Mouse (Mus musculus): ENCODE measurements around the gene Tspan4. TPM values are rescaled to one million over a fixed set of nuclear protein-coding genes. Genes with fewer than 3 reads are reported as not detected.
"Not testable (repeated sequence)": the region's sequence is repeated elsewhere in the genome, so short reads cannot be mapped to it uniquely, and the experiment has no call there.

The Tspan4 gene
- polyA plus RNA-seq, 2 experiments from 2014 or later = 1.3 to 1.5 TPM

DNA sequence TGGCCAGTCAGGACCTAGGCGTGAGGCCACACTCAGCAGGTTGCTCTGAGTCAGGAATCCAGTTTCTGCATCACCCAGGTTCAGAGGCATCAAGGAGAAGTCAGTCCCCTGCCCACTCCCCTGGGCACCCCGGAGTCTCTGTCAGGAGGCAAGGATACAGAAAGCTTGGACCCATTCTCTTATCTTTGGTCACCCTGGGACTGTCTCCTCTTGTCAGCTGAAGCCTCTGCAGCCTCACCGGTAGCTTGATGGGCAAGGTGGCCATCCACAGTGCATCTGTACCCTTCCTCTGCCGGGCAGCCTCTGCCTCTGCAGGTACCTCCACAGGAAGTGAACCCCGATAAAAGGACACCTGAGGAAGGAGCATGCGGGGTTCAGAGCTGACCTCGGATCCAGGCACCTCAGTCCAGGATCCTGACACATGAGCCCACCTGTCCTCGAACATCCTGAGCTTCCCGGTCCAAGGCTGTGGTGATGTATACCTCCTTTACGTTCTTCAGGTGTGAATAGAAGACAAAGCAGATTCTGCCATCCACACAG lies 35.8 kb upstream of the Tspan4 start:
- no peak for ATAC-seq

- no peak for ATAC-seq
These were observed 35.2 kb upstream of the Tspan4 start for GRCm38 (mm10) chr7:141439811-141440210.

DNA sequence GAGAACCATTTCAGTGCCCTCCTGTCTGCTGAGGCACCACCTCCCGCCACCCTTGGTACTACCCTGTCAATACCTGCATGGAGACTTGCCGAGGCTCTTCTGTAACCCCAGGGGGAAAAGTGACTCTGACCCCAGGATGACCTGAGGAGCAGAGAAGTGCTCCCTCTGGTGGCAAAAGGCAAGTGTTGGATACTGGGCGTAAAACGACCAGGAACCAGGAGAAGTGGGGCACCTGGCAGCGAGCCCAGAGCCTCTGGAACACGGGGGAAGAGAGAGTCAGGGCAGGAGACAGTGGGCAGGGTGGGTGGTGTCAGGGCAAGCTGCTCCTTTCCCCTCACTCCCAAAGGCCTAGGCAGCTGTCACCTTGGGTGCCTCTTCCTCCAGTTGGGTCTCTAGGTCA lies 34.4 kb upstream of the Tspan4 start:
- no peak for ATAC-seq

DNA sequence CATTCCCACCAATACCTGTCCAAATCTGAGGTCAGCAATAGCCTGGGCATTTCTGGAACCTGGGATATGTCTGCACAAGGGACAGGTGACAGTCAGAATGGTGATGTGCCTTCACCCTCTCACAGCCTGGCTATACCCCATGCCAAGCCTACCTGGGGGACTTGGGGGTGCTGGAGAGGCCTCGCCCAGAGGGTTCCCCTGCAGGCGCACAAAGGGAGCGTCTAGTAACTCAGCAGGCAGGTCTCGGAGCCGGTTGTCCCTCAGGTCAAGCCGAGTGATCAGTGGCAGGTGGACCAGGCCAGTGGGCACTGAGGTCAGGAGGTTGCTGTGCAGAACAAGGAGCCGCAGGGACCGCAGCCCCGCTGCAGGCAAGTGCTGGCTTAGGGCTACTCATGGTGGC lies 33.6 kb upstream of the Tspan4 start:
- ATAC-seq = no peak

- no peak for ATAC-seq
These were observed 32.8 kb upstream of the Tspan4 start for GRCm38 (mm10) chr7:141442199-141442598.

- no peak for ATAC-seq
These were observed 31.8 kb upstream of the Tspan4 start for GRCm38 (mm10) chr7:141443081-141443821.

DNA sequence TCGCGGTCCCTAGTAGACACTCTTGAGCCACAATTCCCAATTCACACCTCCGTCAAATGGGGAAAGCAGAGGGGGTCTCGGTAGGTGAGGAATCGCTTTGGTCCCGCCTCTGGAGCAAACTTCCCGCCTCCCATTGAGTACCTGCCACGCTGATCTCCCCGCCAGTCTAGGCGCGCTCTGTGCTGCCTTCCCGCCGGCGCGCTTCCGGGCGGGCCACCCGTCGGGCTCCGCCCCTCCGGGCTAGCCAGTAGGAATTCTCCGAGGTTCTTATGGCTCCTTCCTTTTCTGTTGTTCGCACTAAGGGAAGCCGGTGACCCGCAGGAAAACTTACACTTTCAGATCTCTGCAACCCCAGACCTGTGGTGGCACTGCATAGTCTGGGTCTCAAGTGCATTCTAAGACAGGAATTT lies 31.2 kb upstream of the Tspan4 start, which contains the start of gene Pidd1:
TSS of gene Pidd1 (minus strand) at position 198 of the 410 bp plus-strand sequence.
- ATAC-seq = peak; percentile 47

- not testable (repeated sequence) for ATAC-seq
These were observed 28.7 kb upstream of the Tspan4 start for GRCm38 (mm10) chr7:141446374-141446773.

DNA sequence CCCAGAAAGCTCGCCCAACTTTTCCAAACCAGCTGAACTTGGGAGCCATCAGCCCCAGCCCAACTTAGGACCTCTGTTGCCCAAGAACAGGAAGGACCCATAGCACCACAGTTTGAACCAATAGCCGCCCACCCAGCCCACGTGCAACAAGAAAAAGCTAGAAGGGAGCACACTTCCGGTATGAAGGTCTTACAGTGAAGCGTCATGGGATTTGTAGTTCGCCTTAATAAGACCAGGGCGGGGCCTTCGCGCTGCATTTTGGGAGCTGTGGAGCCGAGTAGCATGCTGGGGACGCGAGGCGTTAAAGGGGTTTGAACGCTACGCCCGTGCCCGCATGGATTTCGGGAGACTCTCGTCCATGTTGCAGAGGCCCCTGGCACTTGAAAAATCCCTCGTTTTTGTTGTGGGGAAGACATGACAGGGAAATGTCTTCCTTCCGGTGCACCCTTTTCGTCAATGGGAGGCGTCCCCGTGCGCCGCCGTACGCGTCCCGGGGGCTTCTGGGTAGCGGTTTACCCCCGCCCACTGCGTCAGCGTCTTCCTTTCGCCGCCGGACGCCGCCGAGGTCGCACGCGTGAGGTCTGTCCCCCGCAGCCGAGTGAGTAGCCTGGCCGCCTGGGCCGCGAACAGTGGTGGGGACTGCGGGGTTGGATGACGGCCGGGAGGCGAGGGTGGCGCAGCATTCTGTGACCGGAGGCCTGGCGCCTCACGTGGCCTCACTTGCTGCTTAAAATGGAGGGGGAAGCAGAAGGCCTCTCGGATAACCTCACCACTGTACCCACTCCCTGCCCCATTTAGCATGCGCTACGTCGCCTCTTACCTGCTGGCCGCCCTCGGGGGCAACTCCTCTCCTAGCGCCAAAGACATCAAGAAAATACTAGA lies 27.7 kb upstream of the Tspan4 start, which contains the start of gene Rplp2:
TSS of gene Rplp2 (plus strand) at position 261 of the 882 bp plus-strand sequence.
- ATAC-seq = peak; percentile 89

- ATAC-seq = no peak
These were observed 23.1 kb upstream of the Tspan4 start for GRCm38 (mm10) chr7:141451928-141452327.

DNA sequence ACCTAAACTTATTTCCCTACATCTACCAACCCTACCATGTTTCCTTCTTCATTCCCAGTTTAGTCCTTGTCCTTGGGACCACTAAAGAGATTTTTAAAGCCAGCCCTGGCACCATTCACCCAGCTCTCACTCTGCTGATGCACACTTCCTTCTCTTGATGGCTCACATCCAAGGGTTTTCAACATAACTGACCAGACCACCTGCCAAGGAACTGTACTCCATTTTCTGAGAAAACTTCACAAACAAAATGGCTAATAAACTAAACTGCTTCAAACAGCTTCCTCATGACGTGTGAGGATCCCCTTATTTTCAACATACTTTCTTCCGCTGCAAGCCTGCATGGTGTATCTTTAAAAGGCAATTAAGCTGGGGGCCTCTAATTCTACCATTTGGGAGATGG lies 21.4 kb upstream of the Tspan4 start:
- no peak for ATAC-seq

GRCm38 (mm10) chr7:141454967-141455551 lies 20.0 kb upstream of the Tspan4 start, which contains the start of gene Pnpla2:
Pnpla2 (plus strand) TSS chr7:141455198.
- ATAC-seq = peak; percentile 87

DNA sequence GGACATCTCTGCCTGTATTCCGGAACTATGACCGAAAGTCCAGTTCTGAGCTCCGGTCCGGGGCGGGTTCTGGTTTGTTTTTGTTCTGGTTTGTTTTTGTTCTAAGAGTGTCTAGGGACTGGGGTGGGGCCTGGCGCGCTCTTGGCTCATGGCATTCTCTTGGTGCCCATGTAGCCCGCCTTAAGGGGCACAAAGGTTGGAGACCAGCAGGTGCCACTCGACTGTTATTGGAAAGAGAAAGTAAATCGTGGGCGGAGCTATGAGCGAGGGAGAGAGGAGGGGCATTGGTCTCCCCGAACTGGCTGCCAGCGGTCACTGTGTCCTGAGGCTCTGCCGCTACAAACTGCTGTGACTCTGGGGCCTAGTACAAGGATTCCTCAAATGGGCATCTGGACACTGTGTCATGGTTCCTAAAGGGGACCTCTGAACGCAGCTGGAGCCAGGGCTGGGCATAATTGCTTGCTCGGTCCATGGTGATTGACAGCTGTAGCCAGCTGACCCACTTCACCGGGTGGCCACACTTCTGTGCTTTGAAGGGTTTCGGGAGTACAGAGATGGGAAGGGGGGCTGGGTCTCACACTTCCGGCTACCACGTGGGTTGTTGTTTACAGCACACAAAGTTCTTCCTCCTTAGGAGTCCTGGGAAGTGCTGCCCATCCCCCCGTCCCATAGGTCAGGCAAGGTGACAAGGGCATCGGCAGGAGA lies 19.3 kb upstream of the Tspan4 start:
- ATAC-seq = peak; percentile 40

DNA sequence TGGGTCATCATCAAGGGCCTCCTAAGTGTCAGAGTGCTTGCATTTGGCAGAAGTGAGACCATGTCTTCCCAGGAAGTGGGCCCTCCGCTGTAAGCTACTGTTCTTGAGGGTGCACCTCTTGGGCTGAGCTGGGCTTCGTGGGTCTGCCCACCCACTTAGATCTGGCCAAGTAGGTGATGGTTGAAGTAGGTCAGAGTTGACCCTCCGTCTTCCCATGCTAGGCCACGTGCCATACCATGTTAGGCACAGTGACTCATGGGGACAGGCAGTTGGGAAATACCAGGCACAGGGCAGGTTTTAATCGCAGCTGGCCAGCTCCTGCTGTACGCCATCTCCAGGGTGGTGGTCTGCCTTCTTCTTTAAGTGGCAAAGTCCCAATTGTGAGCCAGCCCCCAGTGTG lies 18.3 kb upstream of the Tspan4 start:
- ATAC-seq = no peak

GRCm38 (mm10) chr7:141457236-141457635 lies 17.8 kb upstream of the Tspan4 start:
- ATAC-seq = no peak

GRCm38 (mm10) chr7:141457986-141458660 lies 16.9 kb upstream of the Tspan4 start:
- ATAC-seq = no peak

DNA sequence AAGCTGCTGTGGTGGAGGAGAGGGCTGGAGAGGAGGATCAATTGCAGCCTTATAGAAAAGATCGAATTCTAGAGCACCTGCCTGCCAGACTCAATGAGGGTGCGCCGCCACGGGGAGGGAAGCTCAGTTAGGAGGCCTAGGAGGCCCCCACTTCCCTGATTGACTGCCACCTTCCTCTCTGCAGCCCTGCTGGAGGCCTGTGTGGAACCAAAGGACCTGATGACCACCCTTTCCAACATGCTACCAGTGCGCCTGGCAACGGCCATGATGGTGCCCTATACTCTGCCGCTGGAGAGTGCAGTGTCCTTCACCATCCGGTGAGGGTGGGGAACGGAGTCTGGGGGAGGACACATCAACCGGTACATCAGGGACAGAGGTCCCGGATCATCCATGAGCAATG lies 16.4 kb upstream of the Tspan4 start:
- ATAC-seq = no peak

DNA sequence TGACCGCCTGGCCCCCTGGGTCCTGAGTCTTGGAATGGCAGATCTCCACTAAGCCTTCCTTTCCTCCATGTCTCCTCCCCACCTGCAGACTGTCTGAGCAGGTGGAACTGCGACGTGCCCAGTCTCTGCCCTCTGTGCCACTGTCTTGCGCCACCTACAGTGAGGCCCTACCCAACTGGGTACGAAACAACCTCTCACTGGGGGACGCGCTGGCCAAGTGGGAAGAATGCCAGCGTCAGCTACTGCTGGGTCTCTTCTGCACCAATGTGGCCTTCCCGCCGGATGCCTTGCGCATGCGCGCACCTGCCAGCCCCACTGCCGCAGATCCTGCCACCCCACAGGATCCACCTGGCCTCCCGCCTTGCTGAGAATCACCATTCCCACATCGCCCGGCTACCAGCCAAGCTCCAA lies 15.7 kb upstream of the Tspan4 start:
- no peak for ATAC-seq

GRCm38 (mm10) chr7:141460001-141460390 lies 15.0 kb upstream of the Tspan4 start:
- ATAC-seq = no peak

GRCm38 (mm10) chr7:141460391-141461113 lies 14.5 kb upstream of the Tspan4 start, which contains the start of gene Cracr2b:
Cracr2b (plus strand) TSS chr7:141461094.
- ATAC-seq = no peak
